Mouse (Mus musculus) neutrophil, adult 83 days (primary cell): Measurements from ENCODE around the gene Hemgn. TPM values are rescaled to one million over a fixed set of nuclear protein-coding genes. Genes with fewer than 3 reads are reported as not detected.

Experiments used
- total RNA-seq, 2 experiments: library from RNA; stranded (reverse); gene quantifications; one replicate each; pipeline ENCODE4 v1.2.4; 2023

Gene Hemgn
- total RNA-seq = 10 to 100 TPM; 22.8 to 40.2 TPM

GRCm38 (mm10) chr4:46413406-46413805 lies at the start of gene Hemgn:
Hemgn (minus strand) TSS chr4:46413506.

GRCm38 (mm10) chr4:46450519-46451131 lies 37.3 kb upstream of the Hemgn start, which contains the start of gene Anp32b:
Anp32b (plus strand) TSS chr4:46450902.

GRCm38 (mm10) chr4:46389013-46389611 lies 24.2 kb downstream of the Hemgn start, which contains the start of gene Trmo:
Trmo (minus strand) TSS chr4:46389437.

Other genes with a start within 250 kb of the Hemgn start
- 10 to 100 TPM; 18.0 to 18.7 TPM for gene Xpa, start 217.2 kb downstream of the Hemgn start, total RNA-seq
- under 1 TPM in 1 of 2 experiments, not detected in 1; 0.15 TPM for gene Foxe1, start 69.9 kb downstream of the Hemgn start, total RNA-seq
- gene Trmo, start 24.1 kb downstream of the Hemgn start, total RNA-seq = 1 to 10 TPM; 3.8 to 5.2 TPM
- gene Anp32b, start 37.4 kb upstream of the Hemgn start, total RNA-seq = 100 to 1,000 TPM; 215 to 233 TPM
- gene Nans, start 75.7 kb upstream of the Hemgn start, total RNA-seq = 10 to 100 TPM; 36.4 to 43.8 TPM
- 10 to 100 TPM; 21.8 to 22.8 TPM for gene Trim14, start 122.6 kb upstream of the Hemgn start, total RNA-seq
- 10 to 100 TPM; 39.7 to 47.9 TPM for gene Coro2a, start 188.7 kb upstream of the Hemgn start, total RNA-seq
- 10 to 100 TPM; 48.9 to 49.1 TPM for gene Tbc1d2, start 236.7 kb upstream of the Hemgn start, total RNA-seq